Mouse (Mus musculus): ENCODE results near the gene Commd7. TPM values are rescaled to one million over a fixed set of nuclear protein-coding genes. Genes with fewer than 3 reads are reported as not detected.
A peak's percentile ranks its signal among the peaks of the same experiment; 100 is the strongest.

Gene Commd7
- polyA plus RNA-seq, 1 experiment from 2014 or later, result 44.0 TPM

- H3K4me1 ChIP-seq, result peaks cover 39% of the 10 kb centered on the region
- peak overlapping the region; percentile 42 for H3K4me2 ChIP-seq
- 46% methylated on average over 16 of the region's 16 CpGs for WGBS (ENCODE audit: insufficient replicate concordance)
- no peak overlapping the region for H3K4me3 ChIP-seq
- H3K9ac ChIP-seq, result peak overlapping the region; percentile 54
- peak; percentile 80 for ATAC-seq
- peak overlapping the region; percentile 49 for H3K27ac ChIP-seq
- no peaks in the 10 kb centered on the region for H3K36me3 ChIP-seq
- no peaks in the 10 kb centered on the region for H3K27me3 ChIP-seq (replicated peaks)
- H3K9me3 ChIP-seq (replicated peaks), result no peaks in the 10 kb centered on the region
These were observed 31.6 kb downstream of the Commd7 start for GRCm38 (mm10) chr2:153600667-153601648.

DNA sequence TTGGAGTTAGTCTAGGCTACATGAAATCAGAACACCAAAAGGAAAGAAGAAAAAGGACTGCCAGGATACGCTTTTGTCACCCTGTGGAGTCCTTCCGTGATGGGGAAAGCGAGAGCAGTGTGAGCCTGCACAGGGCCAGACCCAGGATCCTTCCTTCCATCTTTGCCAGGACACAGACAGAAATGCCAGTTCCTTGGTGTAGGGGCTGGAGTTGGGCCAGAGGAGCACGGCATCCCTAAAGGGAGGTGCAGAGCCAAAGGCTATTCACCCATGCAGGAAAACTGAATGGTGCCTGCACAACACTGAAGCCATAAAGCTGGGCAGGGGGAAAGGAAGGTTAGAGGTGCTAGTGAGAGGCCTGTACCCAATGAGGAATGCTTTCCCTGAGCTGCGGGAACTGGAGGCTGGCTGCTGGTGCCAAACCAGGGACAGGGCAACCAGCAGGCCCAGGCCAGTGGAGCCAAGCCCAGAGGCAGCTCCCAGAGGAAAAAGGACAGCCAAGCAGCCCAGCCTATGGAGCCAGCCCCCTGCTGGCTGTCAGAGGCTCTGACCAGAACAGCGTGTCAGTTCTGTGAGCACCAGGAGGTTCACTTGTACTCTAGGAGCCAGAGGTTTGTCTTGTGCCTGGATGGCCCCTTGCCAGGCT lies 32.4 kb downstream of the Commd7 start:
- H3K9me3 ChIP-seq (replicated peaks), result no peaks in the 10 kb centered on the region
- no peaks in the 10 kb centered on the region for H3K27me3 ChIP-seq (replicated peaks)
- peaks cover 37% of the 10 kb centered on the region for H3K4me1 ChIP-seq
- H3K9ac ChIP-seq, result peak overlapping the region; percentile 54
- no peak overlapping the region for H3K4me2 ChIP-seq
- 61% methylated on average over 6 of the region's 6 CpGs for WGBS (ENCODE audit: insufficient replicate concordance)
- peak overlapping the region; percentile 49 for H3K27ac ChIP-seq
- H3K4me3 ChIP-seq, result no peak overlapping the region
- no peaks in the 10 kb centered on the region for H3K36me3 ChIP-seq
- ATAC-seq, result peak; percentile 57; the same call in 1 of the 2 replicates

GRCm38 (mm10) chr2:153597626-153598025 lies 35.0 kb downstream of the Commd7 start:
- Histone ChIP-seq H3K4me3 (no peak overlapping the region), H3K36me3 (no peaks in the 10 kb centered on the region), H3K27me3 (replicated peaks) (no peaks in the 10 kb centered on the region), H3K9ac (no peak overlapping the region), H3K27ac (no peak overlapping the region), H3K4me2 (no peak overlapping the region), H3K4me1 (peaks cover 35% of the 10 kb centered on the region), H3K9me3 (replicated peaks) (no peaks in the 10 kb centered on the region)
- no peak for ATAC-seq
- 78% methylated on average over 4 of the region's 4 CpGs for whole genome bisulfite sequencing (ENCODE audit: insufficient replicate concordance)

- WGBS (ENCODE audit: insufficient replicate concordance), result 74% methylated on average over 2 of the region's 3 CpGs
- no peaks in the 10 kb centered on the region for H3K36me3 ChIP-seq
- H3K27me3 ChIP-seq (replicated peaks), result no peaks in the 10 kb centered on the region
- H3K27ac ChIP-seq, result no peak overlapping the region
- H3K4me1 ChIP-seq, result peaks cover 42% of the 10 kb centered on the region
- H3K4me2 ChIP-seq, result no peak overlapping the region
- H3K9ac ChIP-seq, result no peak overlapping the region
- no peak for ATAC-seq
- H3K9me3 ChIP-seq (replicated peaks), result no peaks in the 10 kb centered on the region
- H3K4me3 ChIP-seq, result no peak overlapping the region
These were observed 35.6 kb downstream of the Commd7 start for GRCm38 (mm10) chr2:153597014-153597413.

GRCm38 (mm10) chr2:153594998-153595397 lies 37.6 kb downstream of the Commd7 start:
- Histone ChIP-seq H3K36me3 (no peaks in the 10 kb centered on the region), H3K27me3 (replicated peaks) (no peaks in the 10 kb centered on the region), H3K4me3 (no peak overlapping the region), H3K27ac (no peak overlapping the region), H3K9ac (no peak overlapping the region), H3K4me1 (peaks cover 27% of the 10 kb centered on the region), H3K4me2 (no peak overlapping the region), H3K9me3 (replicated peaks) (no peaks in the 10 kb centered on the region)
- no peak for ATAC-seq
- WGBS (ENCODE audit: insufficient replicate concordance), result 64% methylated on average over 4 of the region's 4 CpGs

DNA sequence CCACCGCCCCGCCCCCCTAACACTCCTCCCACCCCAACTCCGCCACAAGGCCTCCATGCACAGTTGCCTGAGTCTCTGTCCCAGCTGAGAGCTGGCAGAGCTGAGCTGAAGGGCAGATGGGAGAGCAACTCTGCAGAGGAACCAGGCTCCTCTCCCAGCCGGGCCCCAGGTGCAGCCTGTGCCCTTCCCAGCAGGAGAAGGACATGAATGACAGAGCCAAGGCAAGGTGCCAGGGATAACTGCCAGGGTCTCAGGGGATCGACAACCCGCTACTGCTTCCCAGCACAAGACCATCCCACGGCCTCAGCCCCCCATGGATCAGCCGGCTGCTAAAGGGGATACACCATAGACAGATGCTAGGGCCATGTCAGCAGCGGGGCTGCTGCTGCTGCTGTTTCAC lies 39.4 kb downstream of the Commd7 start:
- 0 out of 2 replicates have a peak, but pooled peaks have one; percentile 9 for ATAC-seq

DNA sequence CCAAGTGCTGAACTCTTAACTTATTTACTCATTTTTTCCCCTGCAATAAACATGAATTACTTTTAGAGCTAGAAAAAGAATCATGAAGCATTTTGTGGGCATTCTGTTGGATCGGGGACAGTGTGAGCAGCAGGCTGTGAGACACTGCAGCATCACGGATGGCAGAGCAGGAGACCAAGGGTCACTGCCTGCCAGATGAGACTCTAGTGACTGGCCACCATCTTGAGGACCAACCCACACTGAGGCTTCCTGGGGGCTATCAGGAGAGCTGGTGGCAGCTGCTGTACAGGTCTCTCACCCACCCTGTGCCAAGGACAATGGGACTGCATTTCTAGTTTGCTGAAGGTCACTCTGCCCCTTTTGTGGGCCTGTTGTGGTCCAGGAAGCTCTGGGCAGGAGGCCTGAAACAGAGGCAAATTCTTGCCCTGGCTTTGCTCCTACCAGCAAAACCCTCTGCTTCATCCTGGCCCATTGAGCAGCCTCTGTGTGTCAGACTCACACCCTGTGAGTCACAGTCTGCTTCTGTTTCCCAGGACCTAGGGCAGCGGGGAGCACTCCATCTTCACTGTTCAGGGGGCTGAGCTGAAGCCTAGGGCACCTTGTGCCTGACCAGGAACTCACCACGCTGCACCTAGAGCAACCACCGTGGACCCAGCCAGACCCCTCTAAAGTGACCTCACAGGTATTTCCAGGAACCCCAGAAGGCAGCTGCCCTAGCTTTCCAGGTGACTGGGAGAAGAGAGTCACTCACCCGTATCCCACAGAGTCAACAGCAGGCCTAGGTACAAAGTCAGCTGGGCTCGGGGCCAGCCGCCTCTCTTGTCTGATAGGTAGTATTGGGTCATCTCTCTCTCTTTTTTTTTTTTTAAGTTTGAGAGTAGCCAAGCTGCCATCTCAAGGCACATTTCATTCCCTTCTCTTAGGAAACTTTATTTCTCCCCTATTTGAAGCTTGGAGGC lies 40.2 kb downstream of the Commd7 start:
- Histone ChIP-seq H3K27ac (peak overlapping the region; percentile 54; the same call in 1 of the 2 replicates), H3K4me1 (peaks cover 27% of the 10 kb centered on the region; the same call in 1 of the 2 replicates), H3K9me3 (replicated peaks) (no peaks in the 10 kb centered on the region), H3K27me3 (replicated peaks) (no peaks in the 10 kb centered on the region), H3K4me3 (no peak overlapping the region), H3K4me2 (no peak overlapping the region), H3K9ac (no peak overlapping the region), H3K36me3 (no peaks in the 10 kb centered on the region)
- 71% methylated on average over 8 of the region's 8 CpGs for WGBS (ENCODE audit: insufficient replicate concordance)
- peak; percentile 54 for ATAC-seq

More for the DNA sequence above, 39.4 kb downstream of the Commd7 start:
- H3K9ac ChIP-seq, result no peak overlapping the region
- H3K4me1 ChIP-seq, result peaks cover 34% of the 10 kb centered on the region; the same call in 1 of the 2 replicates
- no peaks in the 10 kb centered on the region for H3K27me3 ChIP-seq (replicated peaks)
- H3K9me3 ChIP-seq (replicated peaks), result no peaks in the 10 kb centered on the region
- H3K4me3 ChIP-seq, result no peak overlapping the region
- H3K27ac ChIP-seq, result peak overlapping the region; percentile 28; the same call in 1 of the 2 replicates
- H3K36me3 ChIP-seq, result no peaks in the 10 kb centered on the region
- H3K4me2 ChIP-seq, result no peak overlapping the region
- WGBS (ENCODE audit: insufficient replicate concordance), result 60% methylated on average over 9 of the region's 9 CpGs

DNA sequence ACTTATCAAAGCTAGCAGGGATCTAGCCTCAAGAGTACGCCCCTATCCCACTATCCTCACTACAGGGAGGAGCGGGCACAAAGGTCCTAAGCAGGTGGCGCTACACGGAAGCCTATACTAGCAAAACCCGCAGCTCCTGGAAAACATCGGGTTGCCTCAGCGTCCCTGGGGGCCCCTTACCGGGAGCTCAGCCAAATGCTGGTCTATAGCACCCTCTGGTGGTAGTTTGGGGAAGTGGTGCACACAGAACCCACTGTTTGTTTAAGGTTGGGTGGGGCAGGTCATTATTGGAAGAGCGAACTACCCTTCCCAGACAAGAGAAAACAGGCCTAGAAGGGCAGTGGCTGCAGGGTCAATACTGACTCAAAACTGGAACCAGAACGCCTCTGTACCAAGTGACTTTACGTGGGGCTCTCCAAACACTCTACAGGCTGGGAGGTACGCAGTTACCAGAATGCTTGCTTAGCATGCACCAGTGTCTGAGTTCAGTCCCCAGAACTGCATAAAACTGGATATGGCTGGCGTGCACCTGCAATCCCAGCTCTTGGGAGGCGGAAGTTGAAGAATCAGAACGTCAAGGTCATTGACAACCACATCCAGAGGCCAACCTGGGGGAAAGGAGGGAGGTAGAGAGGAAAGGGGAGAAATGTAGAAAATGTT lies 45.9 kb downstream of the Commd7 start:
- WGBS (ENCODE audit: insufficient replicate concordance), result 9% methylated on average over 15 of the region's 15 CpGs
- H3K4me3 ChIP-seq, result peak overlapping the region; percentile 31; the same call in 1 of the 2 replicates
- H3K9me3 ChIP-seq (replicated peaks), result no peaks in the 10 kb centered on the region
- peak overlapping the region; percentile 60 for H3K27ac ChIP-seq
- peak overlapping the region; percentile 55 for H3K9ac ChIP-seq
- peaks cover 61% of the 10 kb centered on the region for H3K4me1 ChIP-seq
- peak; percentile 56 for ATAC-seq
- peak overlapping the region; percentile 66 for H3K4me2 ChIP-seq
- no peaks in the 10 kb centered on the region for H3K36me3 ChIP-seq
- no peaks in the 10 kb centered on the region for H3K27me3 ChIP-seq (replicated peaks)

- Histone ChIP-seq H3K27ac (peak overlapping the region; percentile 60), H3K9ac (peak overlapping the region; percentile 55), H3K9me3 (replicated peaks) (no peaks in the 10 kb centered on the region), H3K4me3 (peak overlapping the region; percentile 31; the same call in 1 of the 2 replicates), H3K4me1 (peaks cover 68% of the 10 kb centered on the region), H3K36me3 (no peaks in the 10 kb centered on the region), H3K27me3 (replicated peaks) (no peaks in the 10 kb centered on the region), H3K4me2 (peak overlapping the region; percentile 66)
- 44% methylated on average over 6 of the region's 6 CpGs for WGBS (ENCODE audit: insufficient replicate concordance)
- no peak for ATAC-seq
These were observed 46.6 kb downstream of the Commd7 start for GRCm38 (mm10) chr2:153585981-153586380.

GRCm38 (mm10) chr2:153584396-153584795 lies 48.2 kb downstream of the Commd7 start:
- 70% methylated on average over 4 of the region's 4 CpGs for WGBS (ENCODE audit: insufficient replicate concordance)
- ATAC-seq, result no peak
- Histone ChIP-seq H3K4me2 (peak overlapping the region; percentile 82), H3K27me3 (replicated peaks) (no peaks in the 10 kb centered on the region), H3K9ac (peak overlapping the region; percentile 68; the same call in 1 of the 2 replicates), H3K4me1 (peaks cover 77% of the 10 kb centered on the region), H3K36me3 (no peaks in the 10 kb centered on the region), H3K27ac (peak overlapping the region; percentile 93), H3K4me3 (no peak overlapping the region), H3K9me3 (replicated peaks) (no peaks in the 10 kb centered on the region)

GRCm38 (mm10) chr2:153583641-153584049 lies 48.9 kb downstream of the Commd7 start:
- 8% methylated on average over 14 of the region's 14 CpGs for WGBS (ENCODE audit: insufficient replicate concordance)
- Histone ChIP-seq H3K4me2 (peak overlapping the region; percentile 82), H3K27me3 (replicated peaks) (no peaks in the 10 kb centered on the region), H3K36me3 (no peaks in the 10 kb centered on the region), H3K27ac (peak overlapping the region; percentile 93), H3K9ac (peak overlapping the region; percentile 68), H3K4me3 (peak overlapping the region; percentile 51), H3K9me3 (replicated peaks) (no peaks in the 10 kb centered on the region), H3K4me1 (peaks cover 84% of the 10 kb centered on the region)
- ATAC-seq, result peak; percentile 86
